Mouse (Mus musculus) liver, postnatal 0 days (tissue): ENCODE measurements around the gene Psmb6. TPM values are rescaled to one million over a fixed set of nuclear protein-coding genes. Genes with fewer than 3 reads are reported as not detected.

Source experiments
- ATAC-seq: fragments of 200-750 bp; cut with Nextera tagmentation; 2 replicates; pipeline ENCODE4 v1.8.0; 2017; ENCODE audit warnings: mild to moderate bottlenecking, moderate library complexity
- DNase-seq: peaks from one replicate; pipeline ENCODE4 v3.0.0-alpha.2; 2016
- H3K27ac ChIP-seq: fragments of 300-500 bp; sonication (generic); 2 replicates; pipeline ENCODE4 v1.5.1; 2014; ENCODE audit warnings: antibody characterized with exemption, moderate library complexity, mild to moderate bottlenecking, low read depth
- H3K27me3 ChIP-seq: fragments of 300-500 bp; sonication (generic); 2 replicates; pipeline ENCODE4 v1.6.1; 2014; ENCODE audit warnings: low read length, control low read depth, mixed read lengths; ENCODE audit not compliant: insufficient read depth
- H3K36me3 ChIP-seq: fragments of 300-500 bp; sonication (generic); replicated peaks from 2 replicates; pipeline ENCODE4 v1.6.1; 2014; ENCODE audit warnings: mild to moderate bottlenecking, control low read depth, low read length, moderate library complexity, mixed read lengths; ENCODE audit not compliant: insufficient read depth
- H3K4me1 ChIP-seq: fragments of 300-500 bp; sonication (generic); 2 replicates; pipeline ENCODE4 v1.6.1; 2014; ENCODE audit warnings: antibody characterized with exemption, mild to moderate bottlenecking, control low read depth; ENCODE audit not compliant: insufficient read depth
- H3K4me2 ChIP-seq: fragments of 300-500 bp; sonication (generic); 2 replicates; pipeline ENCODE4 v1.6.1; 2014; ENCODE audit warnings: low read depth, mild to moderate bottlenecking, low read length, moderate library complexity, mixed read lengths
- H3K4me3 ChIP-seq: fragments of 300-500 bp; sonication (generic); 2 replicates; pipeline ENCODE4 v1.5.1; 2014; ENCODE audit warnings: low read depth, low read length
- H3K9ac ChIP-seq: fragments of 300-500 bp; sonication (generic); replicated peaks from 2 replicates; pipeline ENCODE4 v1.6.1; 2014; ENCODE audit warnings: mild to moderate bottlenecking, moderate library complexity
- H3K9me3 ChIP-seq: fragments of 300-500 bp; sonication (generic); 2 replicates; pipeline ENCODE4 v1.6.1; 2016; ENCODE audit warnings: mild to moderate bottlenecking, control low read depth, low read length, mixed read lengths
- CTCF ChIP-seq: sonication (generic); IDR thresholded peaks from 2 replicates; pipeline ENCODE4 v1.5.1; 2016; ENCODE audit warnings: antibody characterized with exemption, low read depth
- EP300 ChIP-seq: IDR thresholded peaks from 2 replicates; pipeline ENCODE4 v1.6.1; 2016; ENCODE audit warnings: antibody characterized with exemption, low read depth, mild to moderate bottlenecking
- WGBS: fragments of 180-500 bp; shearing (Covaris S2); extraction: QIAGEN DNeasy Blood & Tissue Kit; methylation state at CpG from one replicate; pipeline ENCODE4 v1.1.7; 2014; ENCODE audit not compliant: insufficient replicate concordance; 5-methylcytosine and 5-hydroxymethylcytosine counted together
- polyA plus RNA-seq: library from polyadenylated mRNA; unstranded; fragments of >200 nt; fragmentation: Nextera tagmentation; extraction: Ambion mirVana; gene quantifications from 2 replicates; pipeline ENCODE4 v1.2.1, GENCODE M21; 2015

Psmb6 gene
- 317 and 325 TPM in 2 replicates for polyA plus RNA-seq

DNA sequence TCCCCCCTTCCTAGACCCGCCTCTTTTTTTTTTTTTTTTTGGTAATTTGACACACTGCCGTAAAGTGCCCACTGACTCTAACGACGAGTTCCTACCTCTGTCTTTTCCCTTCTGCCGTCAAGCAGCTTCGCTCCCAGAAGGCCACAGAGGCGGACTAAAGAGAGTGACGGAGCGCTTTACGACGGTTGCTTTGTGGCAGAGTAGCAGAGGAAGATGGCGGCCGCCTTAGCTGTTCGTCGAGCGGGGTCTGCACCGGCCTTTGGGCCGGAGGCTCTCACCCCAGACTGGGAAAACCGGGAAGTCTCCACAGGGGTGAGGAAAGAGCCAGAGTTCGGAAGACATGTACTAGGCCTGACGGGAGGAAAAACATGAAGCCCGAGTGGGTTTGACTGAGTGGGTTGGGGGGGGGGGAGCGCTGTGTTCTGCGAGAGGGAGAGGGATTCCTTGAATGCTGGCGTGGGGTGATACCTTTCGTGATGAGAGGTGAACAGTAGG lies at the start of gene Psmb6:
Gene Psmb6 (plus strand): TSS at position 184 of the 495 bp plus-strand sequence.
- H3K9ac ChIP-seq, result peak within 1 kb of the TSS; percentile 76
- ATAC-seq, result peak; percentile 95
- H3K4me1 ChIP-seq, result peaks cover 6% of the 10 kb centered on the region

GRCm38 (mm10) chr11:70485498-70485897 lies 39.7 kb upstream of the Psmb6 start:
- Histone ChIP-seq H3K27ac (no peak overlapping the region), H3K9me3 (no peaks in the 10 kb centered on the region), H3K4me2 (no peak overlapping the region), H3K4me1 (no peaks in the 10 kb centered on the region), H3K4me3 (no peak overlapping the region), H3K27me3 (no peaks in the 10 kb centered on the region), H3K9ac (no peak overlapping the region), H3K36me3 (no peaks in the 10 kb centered on the region)
- DNase-seq (no peak), ATAC-seq (no peak)
- 48% methylated on average over 2 of the region's 2 CpGs for WGBS
- TF ChIP-seq EP300 (no peak), CTCF (no peak)

More for the DNA sequence above, at the start of gene Psmb6:
- peak within 1 kb of the TSS; percentile 80 for H3K4me2 ChIP-seq
- H3K4me3 ChIP-seq, result peak within 1 kb of the TSS; percentile 86
- H3K27me3 ChIP-seq, result no peaks in the 10 kb centered on the region
- H3K27ac ChIP-seq, result peak within 1 kb of the TSS; percentile 75
- DNase-seq, result peak; percentile 89
- H3K36me3 ChIP-seq, result peaks cover 12% of the 10 kb centered on the region
- TF ChIP-seq EP300, result peak; percentile 66
- TF ChIP-seq CTCF, result no peak
- WGBS, result under 1% methylated on average over 25 of the region's 26 CpGs
- no peaks in the 10 kb centered on the region for H3K9me3 ChIP-seq

- Histone ChIP-seq H3K27me3 (no peaks in the 10 kb centered on the region), H3K4me2 (no peak overlapping the region), H3K4me1 (no peaks in the 10 kb centered on the region), H3K27ac (no peak overlapping the region), H3K9ac (no peak overlapping the region), H3K4me3 (no peak overlapping the region), H3K9me3 (no peaks in the 10 kb centered on the region), H3K36me3 (no peaks in the 10 kb centered on the region)
- DNase-seq (no peak), ATAC-seq (no peak)
- 42% methylated on average over 4 of the region's 4 CpGs for whole genome bisulfite sequencing
- TF ChIP-seq EP300 (no peak), CTCF (no peak)
Measured at GRCm38 (mm10) chr11:70487816-70488215, 37.4 kb upstream of the Psmb6 start.

DNA sequence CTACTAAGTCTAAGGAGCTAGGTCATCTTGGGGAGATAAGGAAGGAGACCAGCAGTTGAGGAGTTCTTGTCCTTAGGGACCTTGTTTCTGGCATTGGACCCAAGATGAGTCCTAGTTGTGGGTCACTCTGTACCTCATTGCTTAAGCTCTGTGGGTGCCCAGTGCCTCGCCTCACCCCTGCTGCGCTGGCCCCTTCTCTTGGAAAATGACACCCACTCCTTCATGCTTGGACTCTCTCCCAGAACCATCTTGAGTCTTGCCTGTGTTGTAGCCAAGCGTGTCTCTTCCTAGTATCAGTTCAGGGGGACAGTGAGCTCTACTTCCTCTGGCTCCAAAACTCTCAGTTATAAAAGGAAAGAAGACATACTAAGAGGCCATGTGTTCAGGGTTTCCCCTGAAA lies 36.0 kb upstream of the Psmb6 start:
- Histone ChIP-seq H3K4me2 (no peak overlapping the region), H3K36me3 (no peaks in the 10 kb centered on the region), H3K4me1 (no peaks in the 10 kb centered on the region), H3K9me3 (no peaks in the 10 kb centered on the region), H3K4me3 (no peak overlapping the region), H3K9ac (no peak overlapping the region), H3K27me3 (no peaks in the 10 kb centered on the region), H3K27ac (peak overlapping the region; percentile 67; the same call in 1 of the 2 replicates)
- ATAC-seq (no peak), DNase-seq (no peak)
- WGBS, result 72% methylated on average over 3 of the region's 3 CpGs
- no peak for TF ChIP-seq EP300
- TF ChIP-seq CTCF, result no peak

DNA sequence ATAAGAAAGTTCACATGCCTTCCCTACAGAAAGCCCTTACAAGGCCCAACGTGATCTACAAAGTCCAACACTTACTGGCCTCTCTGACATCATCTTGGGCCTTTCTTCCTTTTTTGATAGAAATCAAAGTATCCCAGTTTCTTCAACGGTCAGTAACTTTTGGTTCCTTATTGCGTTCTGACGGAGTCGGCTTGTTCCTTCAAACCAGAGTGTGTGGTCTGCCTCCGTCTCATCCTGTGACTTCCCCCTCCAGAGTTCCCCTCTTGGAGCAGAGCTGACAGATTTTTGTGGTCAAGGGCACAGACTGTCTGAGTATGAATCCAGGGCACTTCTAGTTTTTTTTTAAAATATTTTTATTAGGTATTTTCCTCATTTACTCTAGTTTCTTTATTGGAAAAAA lies 35.5 kb upstream of the Psmb6 start:
- no peaks in the 10 kb centered on the region for H3K27me3 ChIP-seq
- ATAC-seq, result peak; percentile 51; the same call in 1 of the 2 replicates
- TF ChIP-seq EP300, result no peak
- TF ChIP-seq CTCF, result no peak
- H3K4me1 ChIP-seq, result no peaks in the 10 kb centered on the region
- no peak for DNase-seq
- 25% methylated on average over 6 of the region's 6 CpGs for WGBS
- H3K4me2 ChIP-seq, result no peak overlapping the region
- H3K27ac ChIP-seq, result no peak overlapping the region
- no peaks in the 10 kb centered on the region for H3K36me3 ChIP-seq
- no peak overlapping the region for H3K4me3 ChIP-seq
- no peak overlapping the region for H3K9ac ChIP-seq
- no peaks in the 10 kb centered on the region for H3K9me3 ChIP-seq

- no peaks in the 10 kb centered on the region for H3K9me3 ChIP-seq
- ATAC-seq (no peak), DNase-seq (no peak)
- H3K4me3 ChIP-seq, result no peak overlapping the region
- H3K4me2 ChIP-seq, result no peak overlapping the region
- no peak overlapping the region for H3K9ac ChIP-seq
- H3K36me3 ChIP-seq, result no peaks in the 10 kb centered on the region
- H3K27me3 ChIP-seq, result no peaks in the 10 kb centered on the region
- 0 out of 2 replicates have a peak, but pooled peaks cover 11% of the 10 kb centered on the region for H3K4me1 ChIP-seq
- no peak overlapping the region for H3K27ac ChIP-seq
- WGBS, result 65% methylated on average over 14 of the region's 14 CpGs
- TF ChIP-seq CTCF, result peak; percentile 57
- no peak for TF ChIP-seq EP300
Measured at GRCm38 (mm10) chr11:70499566-70500475, 25.3 kb upstream of the Psmb6 start.
